Mouse (Mus musculus): Measurements from ENCODE around the gene Chd9. TPM values are rescaled to one million over a fixed set of nuclear protein-coding genes. Genes with fewer than 3 reads are reported as not detected.
A peak's percentile ranks its signal among the peaks of the same experiment; 100 is the strongest.

Chd9 gene
- polyA plus RNA-seq, 1 experiment from 2014 or later = 81.4 TPM

DNA sequence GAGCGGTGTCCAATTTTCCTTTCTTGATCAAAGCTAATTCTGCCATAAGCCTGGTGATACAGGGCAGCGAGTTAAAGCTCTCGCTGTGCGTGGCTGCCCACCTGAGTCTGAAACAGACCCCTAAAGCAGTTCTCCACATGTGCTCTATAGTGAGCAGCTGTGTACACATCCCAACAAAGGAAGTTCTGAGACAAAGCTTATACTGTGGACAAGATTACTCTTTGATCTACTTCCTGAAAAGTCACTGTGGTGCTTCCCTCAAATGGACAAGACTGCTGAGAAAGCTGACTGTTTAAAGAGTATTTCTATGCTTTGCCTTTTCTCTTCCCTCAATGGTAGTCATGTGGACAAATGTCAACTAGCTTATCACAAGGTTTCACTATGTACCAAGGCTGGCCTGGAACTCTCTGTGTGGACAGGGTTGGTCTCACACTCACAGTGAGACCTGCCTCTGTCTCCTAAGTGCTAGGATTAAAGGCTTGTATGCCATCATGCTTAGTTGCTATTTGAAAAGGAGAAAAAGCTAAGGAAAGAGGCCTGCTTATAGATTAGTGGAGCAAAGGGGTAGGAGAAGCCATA lies 110.3 kb downstream of the Chd9 start:
- Histone ChIP-seq H3K4me1 (no peaks in the 10 kb centered on the region), H3K27ac (no peak overlapping the region), H3K27me3 (replicated peaks) (no peaks in the 10 kb centered on the region), H3K36me3 (peaks cover 13% of the 10 kb centered on the region; the same call in 1 of the 2 replicates), H3K9ac (no peak overlapping the region), H3K4me3 (no peak overlapping the region), H3K4me2 (replicated peaks) (no peak overlapping the region), H3K9me3 (no peaks in the 10 kb centered on the region)
- 73% methylated on average over 4 of the region's 4 CpGs for WGBS
- no peak for ATAC-seq (ENCODE audit: low FRiP score, low read depth)

DNA sequence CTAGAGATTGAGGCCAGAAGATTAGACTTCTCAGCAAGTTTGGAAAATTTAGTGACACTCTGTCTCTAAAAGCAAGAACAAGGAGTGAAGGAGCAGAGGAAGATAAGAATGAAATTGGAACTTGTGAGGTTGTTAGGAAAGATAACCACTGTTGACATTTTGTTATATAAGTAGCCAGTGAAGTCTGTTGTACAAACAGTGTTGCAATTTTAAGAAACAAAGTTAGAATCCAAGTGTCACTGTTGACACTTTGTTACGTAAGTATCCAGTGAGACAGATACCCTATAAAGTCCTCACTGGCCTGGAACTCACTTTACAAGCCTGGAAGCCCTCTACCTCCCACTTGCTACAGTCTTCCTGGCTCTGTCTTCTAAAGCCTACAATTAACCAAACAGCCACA lies 111.7 kb downstream of the Chd9 start:
- H3K27ac ChIP-seq = no peak overlapping the region
- 84% methylated on average over 1 of the region's 1 CpGs for WGBS
- no peaks in the 10 kb centered on the region for H3K9me3 ChIP-seq
- H3K9ac ChIP-seq = no peak overlapping the region
- H3K36me3 ChIP-seq = peaks cover 10% of the 10 kb centered on the region; the same call in 1 of the 2 replicates
- no peak overlapping the region for H3K4me2 ChIP-seq (replicated peaks)
- no peak for ATAC-seq (ENCODE audit: low FRiP score, low read depth)
- no peaks in the 10 kb centered on the region for H3K4me1 ChIP-seq
- H3K27me3 ChIP-seq (replicated peaks) = no peaks in the 10 kb centered on the region
- no peak overlapping the region for H3K4me3 ChIP-seq

DNA sequence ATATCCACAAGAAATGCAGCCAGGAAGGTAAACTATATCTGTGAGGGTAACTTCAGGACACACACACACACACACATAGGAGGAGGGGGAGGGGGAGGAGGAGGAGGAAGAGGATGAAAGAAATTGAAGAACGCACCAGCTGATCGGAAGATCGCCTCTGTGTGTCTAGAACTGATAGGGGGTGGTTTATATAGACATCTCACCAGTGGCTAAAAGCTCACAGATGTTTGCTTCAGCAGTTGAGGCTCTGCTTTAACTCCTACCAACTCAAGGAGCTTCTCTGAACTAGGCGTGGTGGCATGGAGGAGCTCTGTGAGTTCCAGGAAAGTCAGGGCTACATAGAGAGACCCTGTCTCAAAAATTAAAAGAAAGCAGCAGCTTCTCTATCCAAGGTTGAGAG lies 115.6 kb downstream of the Chd9 start:
- WGBS = 85% methylated on average over 4 of the region's 4 CpGs
- no peaks in the 10 kb centered on the region for H3K4me1 ChIP-seq
- no peak overlapping the region for H3K4me2 ChIP-seq (replicated peaks)
- no peaks in the 10 kb centered on the region for H3K9me3 ChIP-seq
- H3K27me3 ChIP-seq (replicated peaks) = no peaks in the 10 kb centered on the region
- H3K27ac ChIP-seq = no peak overlapping the region
- no peak for ATAC-seq (ENCODE audit: low FRiP score, low read depth)
- H3K36me3 ChIP-seq = no peaks in the 10 kb centered on the region
- no peak overlapping the region for H3K4me3 ChIP-seq
- H3K9ac ChIP-seq = no peak overlapping the region

DNA sequence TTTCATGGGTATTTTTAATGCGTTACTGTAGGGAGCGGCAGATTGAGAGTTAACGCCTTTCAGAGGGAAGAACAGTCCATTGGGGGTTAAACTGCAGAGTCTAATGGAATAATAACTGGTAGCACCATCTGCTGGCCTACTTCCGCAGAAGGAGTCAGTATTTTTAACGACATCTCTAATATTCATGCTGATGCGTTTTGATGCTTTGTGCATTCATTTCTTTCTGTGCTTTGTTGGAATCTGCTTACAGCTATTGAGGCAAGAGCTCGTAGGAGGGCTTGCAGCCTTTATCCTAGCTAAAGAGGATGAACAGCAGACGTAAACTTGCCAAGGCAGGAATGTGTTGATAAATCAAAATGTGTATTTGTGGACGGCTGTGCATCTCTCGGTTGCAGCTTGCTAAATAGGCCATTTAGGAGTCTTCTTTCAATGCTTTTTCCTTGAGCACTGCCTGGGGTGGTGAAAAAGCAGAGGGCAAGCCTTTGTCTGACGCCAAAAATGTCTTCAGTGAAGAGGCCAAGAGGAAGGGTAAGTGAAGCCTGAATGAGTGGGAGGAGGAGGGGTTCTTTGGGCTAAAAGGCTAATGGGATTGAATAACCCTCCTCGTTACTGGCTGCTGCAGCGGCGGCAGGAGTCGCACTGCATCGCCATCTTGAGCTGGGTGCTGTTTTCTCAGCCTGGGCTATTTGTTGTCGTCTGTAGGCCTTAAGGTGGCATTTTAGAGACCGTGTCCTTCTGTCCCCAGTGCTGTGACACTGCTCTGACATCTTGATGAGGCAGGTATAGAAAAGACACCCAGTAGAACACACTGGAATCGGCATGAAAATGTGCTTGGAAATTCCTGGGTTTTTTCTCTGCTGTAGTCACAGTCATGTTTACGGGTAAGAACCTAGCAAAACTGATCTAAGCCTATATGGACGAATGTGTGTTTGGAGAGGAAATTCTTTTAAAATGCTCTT lies 126.9 kb downstream of the Chd9 start:
- peak overlapping the region; percentile 59 for H3K9ac ChIP-seq
- peak; percentile 96 for ATAC-seq (ENCODE audit: low FRiP score, low read depth)
- H3K27ac ChIP-seq = peak overlapping the region; percentile 96
- no peaks in the 10 kb centered on the region for H3K27me3 ChIP-seq (replicated peaks)
- H3K4me2 ChIP-seq (replicated peaks) = peak overlapping the region; percentile 61
- peak overlapping the region; percentile 49 for H3K4me3 ChIP-seq
- H3K9me3 ChIP-seq = no peaks in the 10 kb centered on the region
- peaks cover 13% of the 10 kb centered on the region for H3K4me1 ChIP-seq
- no peaks in the 10 kb centered on the region; the same call in 1 of the 2 replicates for H3K36me3 ChIP-seq
- WGBS = under 1% methylated on average over 21 of the region's 21 CpGs

DNA sequence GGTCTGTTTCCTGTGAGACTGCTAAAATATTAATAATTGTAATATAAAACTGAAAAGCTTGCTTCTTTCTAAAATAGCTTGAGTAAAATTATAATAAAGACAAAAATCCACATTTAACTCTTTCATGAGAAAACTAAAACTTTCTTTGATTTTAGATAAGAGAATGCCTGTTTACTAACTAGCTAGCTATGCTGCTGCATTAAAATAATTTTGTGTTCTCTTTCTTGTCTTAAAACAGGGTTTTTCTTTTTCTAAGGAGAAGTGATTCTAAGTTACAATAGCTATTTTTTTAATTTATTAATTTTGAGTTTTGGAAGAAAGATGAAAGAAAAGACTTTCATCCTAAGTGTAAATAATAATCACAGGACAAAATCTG lies 127.6 kb downstream of the Chd9 start:
- Histone ChIP-seq H3K27ac (peak overlapping the region; percentile 96; the same call in 1 of the 2 replicates), H3K4me3 (peak overlapping the region; percentile 49), H3K4me1 (peaks cover 20% of the 10 kb centered on the region), H3K9me3 (no peaks in the 10 kb centered on the region), H3K9ac (peak overlapping the region; percentile 59; the same call in 1 of the 2 replicates), H3K4me2 (replicated peaks) (peak overlapping the region; percentile 70), H3K36me3 (no peaks in the 10 kb centered on the region; the same call in 1 of the 2 replicates), H3K27me3 (replicated peaks) (no peaks in the 10 kb centered on the region)
- no peak for ATAC-seq (ENCODE audit: low FRiP score, low read depth)

DNA sequence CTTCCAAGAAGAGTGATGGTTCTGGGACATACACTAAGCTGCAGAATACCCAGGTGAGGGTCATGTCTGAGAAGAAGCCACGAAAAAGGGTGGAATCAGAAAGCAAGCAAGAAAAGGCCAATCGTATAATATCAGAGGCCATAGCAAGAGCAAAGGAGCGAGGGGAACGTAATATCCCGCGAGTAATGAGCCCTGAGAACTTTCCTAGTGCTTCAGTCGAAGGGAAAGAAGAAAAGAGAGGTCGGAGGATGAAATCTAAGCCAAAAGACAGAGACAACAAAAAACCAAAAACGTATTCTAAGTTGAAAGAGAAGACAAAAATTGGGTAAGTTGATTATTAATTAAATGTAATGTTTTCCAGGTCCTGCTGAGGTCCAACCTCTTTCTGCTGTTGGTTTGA lies 128.2 kb downstream of the Chd9 start:
- H3K27ac ChIP-seq = no peak overlapping the region
- no peaks in the 10 kb centered on the region for H3K27me3 ChIP-seq (replicated peaks)
- peak overlapping the region; percentile 70 for H3K4me2 ChIP-seq (replicated peaks)
- H3K36me3 ChIP-seq = no peaks in the 10 kb centered on the region; the same call in 1 of the 2 replicates
- peak overlapping the region; percentile 52 for H3K9ac ChIP-seq
- H3K4me1 ChIP-seq = peaks cover 22% of the 10 kb centered on the region
- H3K9me3 ChIP-seq = no peaks in the 10 kb centered on the region
- peak overlapping the region; percentile 37 for H3K4me3 ChIP-seq
- no peak for ATAC-seq (ENCODE audit: low FRiP score, low read depth)
- whole genome bisulfite sequencing = 42% methylated on average over 9 of the region's 9 CpGs

DNA sequence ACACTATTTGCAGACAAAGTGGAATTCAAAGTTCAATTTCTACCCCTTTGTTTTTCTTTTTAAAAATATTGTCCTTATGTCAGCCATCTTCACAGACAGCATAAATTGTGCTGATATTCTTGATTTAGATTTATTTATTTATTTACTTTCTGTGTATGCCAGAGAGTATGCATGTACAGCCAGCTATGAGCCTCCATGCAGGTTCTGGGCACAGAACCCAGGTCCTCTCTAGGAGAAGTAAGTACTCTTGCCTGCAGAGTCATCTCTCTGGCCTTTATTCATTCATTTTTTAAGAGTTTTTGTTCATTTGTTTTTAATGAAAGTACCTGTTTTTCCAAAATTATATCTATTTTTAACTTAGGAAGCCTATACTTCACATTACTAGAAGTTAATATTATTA lies 129.6 kb downstream of the Chd9 start:
- no peaks in the 10 kb centered on the region for H3K27me3 ChIP-seq (replicated peaks)
- peak overlapping the region; percentile 70 for H3K4me2 ChIP-seq (replicated peaks)
- peak overlapping the region; percentile 37 for H3K4me3 ChIP-seq
- H3K9ac ChIP-seq = no peak overlapping the region
- peaks cover 26% of the 10 kb centered on the region for H3K4me1 ChIP-seq
- H3K36me3 ChIP-seq = no peaks in the 10 kb centered on the region; the same call in 1 of the 2 replicates
- H3K9me3 ChIP-seq = no peaks in the 10 kb centered on the region
- H3K27ac ChIP-seq = no peak overlapping the region
- no peak for ATAC-seq (ENCODE audit: low FRiP score, low read depth)

DNA sequence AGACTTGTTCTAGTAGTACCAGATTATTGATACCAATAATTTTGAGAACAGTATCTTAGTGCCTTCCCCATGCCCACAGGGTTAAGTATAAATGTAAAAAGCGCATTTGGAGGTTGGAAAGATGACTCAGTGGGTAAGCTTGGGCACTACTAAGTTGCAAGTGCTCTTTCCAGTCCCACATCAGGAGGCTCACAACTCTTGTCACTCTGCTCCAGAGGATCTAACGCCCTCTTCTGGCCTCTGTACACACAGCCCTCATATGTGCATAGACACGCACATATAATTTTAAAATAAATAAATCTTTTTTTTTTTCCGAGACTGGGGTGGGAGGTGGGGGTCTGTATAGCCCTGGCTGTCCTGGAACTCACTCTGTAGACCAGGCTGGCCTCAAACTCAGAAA lies 131.6 kb downstream of the Chd9 start:
- Histone ChIP-seq H3K9me3 (no peaks in the 10 kb centered on the region), H3K36me3 (no peaks in the 10 kb centered on the region; the same call in 1 of the 2 replicates), H3K4me2 (replicated peaks) (0 out of 2 replicates have a peak overlapping the region, but pooled peaks have one; percentile 1), H3K4me3 (no peak overlapping the region), H3K9ac (no peak overlapping the region), H3K27ac (no peak overlapping the region), H3K27me3 (replicated peaks) (no peaks in the 10 kb centered on the region), H3K4me1 (peaks cover 26% of the 10 kb centered on the region)
- 93% methylated on average over 4 of the region's 4 CpGs for WGBS
- ATAC-seq (ENCODE audit: low FRiP score, low read depth) = no peak

DNA sequence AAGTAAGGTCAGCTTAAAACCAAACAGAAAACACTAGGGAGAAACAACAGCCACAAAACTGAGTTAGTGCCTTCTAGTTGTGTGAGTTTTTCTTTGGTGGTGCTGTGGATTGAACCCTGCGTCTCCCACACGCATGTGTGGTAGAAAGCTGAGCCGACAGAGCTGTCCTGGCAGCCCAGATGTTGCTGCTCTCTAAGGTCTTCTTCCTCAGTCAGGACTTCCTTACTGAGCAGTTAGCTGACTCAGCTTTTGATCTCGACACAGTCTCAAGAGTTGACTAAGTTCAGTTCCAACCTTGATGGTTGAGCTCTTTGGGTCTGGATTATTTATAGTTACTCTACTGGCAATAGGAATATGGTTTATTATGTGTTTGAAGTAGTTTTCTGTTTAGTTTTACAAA lies 133.5 kb downstream of the Chd9 start:
- Histone ChIP-seq H3K4me2 (replicated peaks) (no peak overlapping the region), H3K36me3 (no peaks in the 10 kb centered on the region; the same call in 1 of the 2 replicates), H3K27ac (no peak overlapping the region), H3K4me1 (peaks cover 26% of the 10 kb centered on the region), H3K9ac (no peak overlapping the region), H3K27me3 (replicated peaks) (no peaks in the 10 kb centered on the region), H3K4me3 (no peak overlapping the region), H3K9me3 (no peaks in the 10 kb centered on the region)
- WGBS = 83% methylated on average over 4 of the region's 4 CpGs
- ATAC-seq (ENCODE audit: low FRiP score, low read depth) = no peak

DNA sequence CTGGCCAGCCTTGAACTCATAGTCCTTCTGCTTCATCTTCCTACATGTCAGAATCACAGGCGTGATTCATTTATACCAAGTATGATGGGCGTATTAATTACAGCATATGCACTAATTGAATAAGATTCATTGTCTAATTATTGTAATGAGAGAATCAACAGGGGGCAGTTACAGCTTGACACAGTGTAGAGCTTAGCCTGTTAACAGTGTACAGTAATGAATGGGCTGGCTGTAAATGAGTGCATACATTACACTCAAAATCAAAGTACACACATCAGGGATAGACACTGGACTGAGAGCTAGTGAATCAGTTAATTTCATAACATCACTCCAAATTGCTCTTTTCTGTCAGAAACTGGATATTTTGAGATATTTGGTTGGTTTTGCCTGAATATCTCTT lies 135.9 kb downstream of the Chd9 start:
- H3K27ac ChIP-seq = no peak overlapping the region
- H3K4me3 ChIP-seq = no peak overlapping the region
- no peaks in the 10 kb centered on the region for H3K27me3 ChIP-seq (replicated peaks)
- H3K9ac ChIP-seq = no peak overlapping the region
- no peaks in the 10 kb centered on the region for H3K9me3 ChIP-seq
- no peak overlapping the region for H3K4me2 ChIP-seq (replicated peaks)
- 90% methylated on average over 2 of the region's 2 CpGs for WGBS
- no peak for ATAC-seq (ENCODE audit: low FRiP score, low read depth)
- H3K36me3 ChIP-seq = peaks cover 4% of the 10 kb centered on the region; the same call in 1 of the 2 replicates
- H3K4me1 ChIP-seq = peaks cover 16% of the 10 kb centered on the region

DNA sequence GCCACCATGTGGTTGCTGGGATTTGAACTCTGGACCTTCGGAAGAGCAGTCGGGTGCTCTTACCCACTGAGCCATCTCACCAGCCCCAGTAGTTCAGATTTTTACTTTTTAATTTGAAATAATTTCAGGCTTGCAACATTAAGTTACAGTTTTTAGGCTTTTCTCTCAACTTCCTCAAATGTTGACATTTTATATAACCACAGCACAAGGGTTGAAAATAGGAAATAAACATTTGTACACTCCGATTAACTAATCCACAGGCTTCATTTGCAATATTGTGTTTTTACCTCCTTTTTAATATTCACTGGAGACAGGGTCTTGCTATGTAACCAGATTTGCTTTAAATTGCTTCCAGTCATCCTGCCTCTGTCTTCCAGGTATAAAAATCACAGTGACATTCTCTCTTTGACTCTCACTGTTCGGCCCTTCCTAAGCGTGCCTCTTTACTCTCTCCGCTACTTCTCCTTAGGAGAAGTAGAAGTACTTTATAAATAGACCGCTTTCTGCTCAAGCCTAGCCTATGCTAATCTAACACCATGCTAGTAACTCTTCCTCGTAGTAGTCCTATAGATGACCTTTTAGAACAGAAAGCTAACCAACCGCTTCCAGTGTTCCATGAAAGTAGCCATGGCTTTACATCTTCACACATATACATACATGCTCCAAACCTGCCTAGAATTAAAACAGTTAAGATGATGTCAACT lies 137.5 kb downstream of the Chd9 start:
- peaks cover 4% of the 10 kb centered on the region; the same call in 1 of the 2 replicates for H3K36me3 ChIP-seq
- no peak overlapping the region for H3K4me3 ChIP-seq
- H3K9ac ChIP-seq = no peak overlapping the region
- H3K4me1 ChIP-seq = peaks cover 7% of the 10 kb centered on the region
- H3K4me2 ChIP-seq (replicated peaks) = no peak overlapping the region
- no peaks in the 10 kb centered on the region for H3K27me3 ChIP-seq (replicated peaks)
- WGBS = 95% methylated on average over 9 of the region's 9 CpGs
- no peak overlapping the region for H3K27ac ChIP-seq
- ATAC-seq (ENCODE audit: low FRiP score, low read depth) = no peak
- no peaks in the 10 kb centered on the region for H3K9me3 ChIP-seq

DNA sequence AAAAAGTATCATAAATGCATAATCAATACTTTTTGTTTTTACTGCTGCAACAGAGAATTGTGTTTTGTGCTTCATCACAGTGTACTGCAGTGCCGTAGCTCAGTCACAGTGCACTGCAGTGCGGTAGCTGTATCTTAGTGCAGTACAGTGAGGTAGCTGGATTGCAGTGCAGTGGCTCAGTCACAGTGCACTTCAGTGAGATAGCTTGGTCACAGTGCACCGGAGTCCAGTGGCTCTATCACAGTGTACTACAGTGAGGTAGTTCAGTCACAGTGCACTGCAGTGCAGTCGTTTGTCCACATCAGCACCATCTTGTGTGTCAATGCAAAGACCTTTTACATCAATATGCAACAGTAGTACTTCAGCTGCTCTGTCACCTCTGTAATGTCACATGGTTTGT lies 140.2 kb downstream of the Chd9 start:
- no peak for ATAC-seq (ENCODE audit: low FRiP score, low read depth)

More for the DNA sequence above, 140.2 kb downstream of the Chd9 start:
- H3K36me3 ChIP-seq = peaks cover 4% of the 10 kb centered on the region; the same call in 1 of the 2 replicates
- H3K4me1 ChIP-seq = no peaks in the 10 kb centered on the region
- no peaks in the 10 kb centered on the region for H3K9me3 ChIP-seq
- WGBS = 95% methylated on average over 4 of the region's 4 CpGs
- H3K27ac ChIP-seq = no peak overlapping the region
- H3K27me3 ChIP-seq (replicated peaks) = no peaks in the 10 kb centered on the region
- H3K9ac ChIP-seq = no peak overlapping the region
- no peak overlapping the region for H3K4me3 ChIP-seq
- no peak overlapping the region for H3K4me2 ChIP-seq (replicated peaks)

All from neural tube, embryonic 12.5 days (tissue).